Mouse (Mus musculus): ENCODE data around the gene Exo1.

Gene Exo1

GRCm38 (mm10) chr1:175880453-175881296 is at the start of gene Exo1:
Exo1 (plus strand) TSS chr1:175880581.
- peak; percentile 84 for DNase-seq

DNA sequence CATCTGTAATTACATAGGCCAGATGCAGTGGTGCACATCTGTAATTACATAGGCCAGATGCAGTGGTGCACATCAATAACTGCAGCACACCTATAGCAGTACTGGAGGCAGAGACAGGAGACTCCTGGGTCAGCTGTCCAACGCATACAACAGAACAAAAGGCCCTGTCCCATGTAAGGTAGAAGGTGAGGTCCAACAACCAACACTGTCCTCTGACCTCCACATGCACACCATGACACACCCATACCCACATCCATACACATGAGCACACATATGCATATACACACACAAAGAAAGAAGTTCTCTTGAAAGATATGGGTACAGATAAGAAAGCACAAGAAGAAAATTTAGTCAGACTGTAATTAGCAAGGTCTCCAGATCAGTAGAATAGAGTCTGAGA is 24.9 kb upstream of the Exo1 start:
- DNase-seq: no peak

- DNase-seq: no peak
Measured at GRCm38 (mm10) chr1:175867050-175867449, 13.3 kb upstream of the Exo1 start.

DNA sequence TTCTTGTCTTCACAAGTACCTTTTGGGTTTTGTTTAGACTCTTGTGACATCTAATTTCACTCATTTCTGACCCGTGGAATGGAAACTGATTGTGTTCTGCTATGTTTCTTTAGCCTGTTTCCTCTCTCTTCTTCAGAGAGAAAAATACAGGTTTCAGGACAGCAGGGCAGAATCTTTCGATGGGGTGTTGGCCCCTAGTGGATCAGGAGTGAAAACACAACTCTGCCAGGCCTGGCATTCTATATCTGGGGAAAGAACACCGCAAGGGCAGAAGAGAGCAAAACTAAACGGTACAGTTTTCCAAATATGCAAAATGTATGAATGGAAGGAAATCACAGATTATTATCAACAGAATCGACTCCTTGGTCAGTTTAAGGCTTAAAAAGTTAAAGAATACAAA is 12.8 kb upstream of the Exo1 start:
- no peak for DNase-seq

DNA sequence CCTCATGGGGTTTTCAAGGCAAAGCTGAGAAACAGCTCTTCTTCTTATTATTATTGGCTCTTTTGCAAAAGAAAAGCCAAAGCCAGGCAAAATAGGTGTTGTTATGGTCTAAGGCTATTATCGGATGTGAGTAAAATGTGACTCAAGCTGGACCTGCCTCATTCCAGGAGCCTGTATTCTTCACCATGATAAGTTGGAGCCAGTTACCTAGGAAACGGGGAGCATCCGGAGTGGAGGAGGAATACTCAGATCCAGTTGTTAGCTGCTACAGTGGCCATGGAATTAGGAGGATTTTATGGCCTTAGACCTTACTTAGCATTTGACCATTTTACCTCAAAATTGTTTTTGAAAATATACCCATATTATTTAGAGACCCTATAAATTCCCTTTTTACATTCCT is 9.7 kb upstream of the Exo1 start:
- no peak for DNase-seq

GRCm38 (mm10) chr1:175872028-175872816 is 8.2 kb upstream of the Exo1 start:
- no peak for DNase-seq

- DNase-seq: no peak
Measured at GRCm38 (mm10) chr1:175883398-175883797, 3.0 kb downstream of the Exo1 start.

GRCm38 (mm10) chr1:175893263-175893662 is 12.9 kb downstream of the Exo1 start:
- no peak for DNase-seq

DNA sequence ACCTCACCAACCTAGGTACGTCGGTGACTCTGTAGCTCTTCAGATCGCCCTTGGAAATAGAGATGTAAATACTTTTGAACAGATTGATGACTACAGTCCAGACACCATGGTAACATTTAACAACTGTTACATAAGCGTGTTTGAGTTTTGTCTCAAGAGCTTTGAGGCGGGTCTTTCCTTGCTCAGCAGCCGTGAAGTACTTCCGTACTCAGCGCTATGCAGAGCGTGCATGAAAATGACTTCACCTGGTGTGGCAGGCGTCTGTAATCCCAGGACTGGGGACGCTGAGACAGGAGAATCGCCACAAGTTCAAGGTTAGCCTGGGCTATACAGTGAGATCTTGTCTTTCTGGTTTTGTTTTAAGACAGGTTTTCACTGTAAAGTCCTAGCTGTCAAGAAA is 13.3 kb downstream of the Exo1 start:
- no peak for DNase-seq

DNA sequence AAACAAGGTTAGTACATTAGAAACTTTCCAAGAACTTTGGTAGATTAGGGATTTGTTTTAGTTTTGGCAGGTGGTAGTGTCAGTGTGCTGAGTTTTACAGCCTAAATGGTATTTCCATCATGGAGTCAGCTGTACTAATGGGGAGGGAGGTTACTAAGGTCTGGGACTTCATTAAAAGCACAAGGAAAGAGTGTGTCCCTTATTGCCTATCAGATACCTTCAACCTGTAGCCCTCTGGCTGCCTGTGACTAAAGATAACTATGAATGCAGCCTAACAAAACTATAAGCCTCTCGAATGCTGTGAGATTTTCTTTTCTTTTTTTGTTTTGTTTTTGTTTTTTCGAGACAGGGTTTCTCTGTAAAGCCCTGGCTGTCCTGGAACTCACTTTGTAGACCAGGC is 30.8 kb downstream of the Exo1 start:
- no peak for DNase-seq

DNA sequence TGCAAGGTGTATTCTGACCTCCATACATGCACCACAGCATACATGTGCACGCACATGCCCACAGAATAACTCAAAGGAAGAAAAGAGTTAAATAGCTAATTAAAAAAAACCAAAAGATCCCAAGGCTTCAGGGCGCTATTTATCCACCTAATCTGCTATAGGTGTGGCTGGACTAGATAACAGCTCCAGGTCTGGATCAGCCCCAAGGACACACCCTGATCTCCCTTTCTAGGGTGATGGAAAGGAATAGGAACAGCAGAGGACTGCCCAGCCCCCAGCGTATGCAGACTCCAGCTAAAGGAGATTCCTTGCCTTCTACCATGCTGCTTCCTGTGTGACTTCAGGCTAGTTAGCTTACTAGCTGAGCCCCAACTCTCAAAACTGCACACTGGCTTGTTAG is 31.7 kb downstream of the Exo1 start:
- no peak for DNase-seq

DNA sequence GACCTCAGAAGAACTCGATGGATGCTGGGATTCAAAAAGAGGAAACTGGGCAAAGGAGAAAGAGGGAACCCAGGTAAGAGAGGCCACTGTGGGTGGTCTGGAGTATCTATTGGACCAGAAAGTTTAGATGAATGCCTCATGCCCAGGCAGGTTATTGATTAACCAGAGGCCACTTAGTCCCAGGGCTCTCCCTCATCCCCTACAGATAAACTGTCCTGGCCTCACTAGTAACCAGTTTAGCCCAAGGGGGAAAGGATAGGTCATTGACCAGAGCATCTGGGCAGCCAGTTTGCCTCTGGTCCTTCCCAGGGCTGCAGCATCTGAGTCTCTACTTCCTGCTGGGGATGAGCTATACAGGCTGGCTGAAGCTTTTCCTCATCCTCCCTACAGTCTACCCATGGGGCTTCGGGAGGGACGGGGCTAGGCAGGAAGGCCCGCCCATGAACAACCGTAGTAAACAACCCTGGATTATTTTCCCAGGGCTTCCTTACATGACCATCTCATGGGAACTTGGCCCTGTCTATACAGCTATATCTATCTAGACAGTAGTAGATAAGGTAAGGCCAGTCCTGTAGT is 33.4 kb downstream of the Exo1 start:
- no peak for DNase-seq

- no peak for DNase-seq
Measured at GRCm38 (mm10) chr1:175920029-175920428, 39.6 kb downstream of the Exo1 start, which contains the start of gene Gm38100. Gm38100 (plus strand) TSS chr1:175920329.

DNA sequence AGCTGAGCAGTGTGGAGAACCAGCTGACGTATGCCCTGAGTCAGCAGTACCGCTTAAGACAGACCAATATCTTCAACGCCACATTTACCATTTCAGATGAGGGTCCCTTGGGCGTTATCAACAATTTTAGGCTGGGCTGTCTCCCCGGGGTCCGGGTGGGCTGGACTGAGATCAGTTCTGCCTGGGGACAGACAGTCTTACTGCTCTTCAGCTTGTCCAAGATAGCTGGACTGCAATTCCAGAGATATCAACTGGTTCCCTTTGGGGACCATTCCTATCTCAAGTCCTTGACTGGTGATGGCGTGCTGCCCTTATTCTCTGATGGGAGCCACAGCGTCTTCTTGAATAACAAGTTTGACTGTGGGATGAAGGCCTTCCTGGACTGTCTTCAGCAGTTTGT is 40.7 kb downstream of the Exo1 start:
- DNase-seq: no peak

GRCm38 (mm10) chr1:175923848-175924787 is 43.7 kb downstream of the Exo1 start:
- DNase-seq: peak; percentile 69

DNA sequence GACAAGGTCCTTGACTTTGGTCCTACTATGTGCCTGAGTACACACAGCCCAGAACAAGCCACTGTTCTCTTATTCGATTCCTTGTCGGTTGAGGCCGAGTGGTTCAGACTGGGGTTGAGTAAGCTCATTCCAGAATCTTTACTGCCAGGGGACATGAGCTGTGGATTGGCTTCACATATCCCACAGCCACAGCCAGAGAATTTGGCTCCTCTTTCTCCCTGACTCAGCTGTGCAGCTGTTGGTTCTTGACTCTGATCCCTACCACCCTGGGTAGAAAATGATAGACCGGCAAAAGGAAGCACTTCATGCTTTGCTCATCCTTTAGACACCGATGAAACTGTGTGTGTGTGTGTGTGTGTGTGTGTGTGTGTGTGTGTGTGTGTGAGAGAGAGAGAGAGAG is 51.0 kb downstream of the Exo1 start:
- no peak for DNase-seq

DNA sequence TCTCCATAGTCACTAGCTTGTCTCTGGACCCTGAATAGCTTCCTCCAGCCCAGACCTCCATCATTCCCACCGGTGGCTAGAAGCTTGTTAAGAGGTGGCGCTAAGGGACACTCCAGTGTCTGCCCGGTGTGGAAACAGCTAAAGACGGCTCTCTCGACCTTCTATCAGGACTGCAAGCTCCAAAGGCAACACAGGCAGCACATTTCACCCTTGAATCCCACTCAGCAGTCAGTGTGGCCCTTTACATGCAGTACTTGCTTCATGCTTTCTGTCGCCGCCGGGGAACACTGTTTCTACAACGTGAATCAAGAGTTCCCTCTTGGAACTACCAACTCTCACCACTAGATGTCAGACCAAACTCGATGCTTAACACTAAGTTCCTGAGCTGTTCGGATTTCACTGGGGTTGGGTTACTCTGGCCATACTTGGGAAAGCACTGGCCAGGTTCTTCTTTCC is 55.9 kb downstream of the Exo1 start:
- DNase-seq: peak; percentile 87

GRCm38 (mm10) chr1:175938731-175939130 is 58.4 kb downstream of the Exo1 start:
- no peak for DNase-seq

DNA sequence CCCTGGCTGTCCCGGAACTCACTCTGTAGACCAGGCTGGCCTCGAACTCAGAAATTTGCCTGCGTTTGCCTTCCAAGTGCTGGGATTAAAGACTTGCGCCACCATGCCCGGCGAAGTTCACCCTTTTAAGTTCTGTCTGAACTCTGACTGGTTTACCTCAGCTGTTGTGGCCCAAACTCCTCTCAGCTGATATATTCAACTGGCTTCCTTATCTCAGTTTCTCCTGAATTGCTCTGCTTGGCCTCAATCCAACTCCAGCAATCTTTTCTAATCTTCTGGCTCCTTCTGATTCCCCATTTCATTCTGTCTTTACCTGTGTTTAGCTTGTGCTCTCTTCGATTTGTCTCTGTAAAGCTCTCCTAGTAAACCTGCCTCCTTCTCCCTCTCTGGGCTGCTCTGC is 62.8 kb downstream of the Exo1 start:
- DNase-seq: no peak

DNA sequence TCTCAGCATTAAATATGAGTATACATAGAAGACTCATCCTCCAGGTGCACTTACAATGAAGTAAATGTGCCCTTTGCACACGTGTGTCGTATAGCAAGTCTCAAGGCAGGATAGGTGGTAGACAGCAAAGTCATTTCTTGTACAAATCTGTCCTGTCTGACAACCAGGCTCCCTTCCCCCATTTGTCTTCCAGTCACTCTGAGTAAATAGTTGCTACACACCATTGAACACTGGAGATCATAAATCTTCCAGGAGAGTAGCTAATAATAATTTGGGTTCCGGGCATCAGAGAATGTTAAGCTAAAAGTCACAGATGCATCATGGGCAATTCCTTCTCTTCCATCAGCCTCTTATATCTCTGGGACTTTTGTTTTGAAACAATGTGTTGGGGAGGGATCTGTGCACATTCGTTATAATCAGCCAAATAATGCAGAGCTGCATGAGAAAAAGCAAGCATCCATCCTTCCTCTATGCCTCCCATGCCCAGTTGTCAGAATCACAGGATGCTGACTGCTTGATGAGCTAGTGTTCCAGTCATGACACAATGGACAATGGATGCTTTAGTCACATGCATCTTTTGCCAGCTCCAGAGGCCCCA is 66.4 kb downstream of the Exo1 start:
- no peak for DNase-seq

GRCm38 (mm10) chr1:175950421-175950820 is 70.0 kb downstream of the Exo1 start:
- DNase-seq: no peak

DNA sequence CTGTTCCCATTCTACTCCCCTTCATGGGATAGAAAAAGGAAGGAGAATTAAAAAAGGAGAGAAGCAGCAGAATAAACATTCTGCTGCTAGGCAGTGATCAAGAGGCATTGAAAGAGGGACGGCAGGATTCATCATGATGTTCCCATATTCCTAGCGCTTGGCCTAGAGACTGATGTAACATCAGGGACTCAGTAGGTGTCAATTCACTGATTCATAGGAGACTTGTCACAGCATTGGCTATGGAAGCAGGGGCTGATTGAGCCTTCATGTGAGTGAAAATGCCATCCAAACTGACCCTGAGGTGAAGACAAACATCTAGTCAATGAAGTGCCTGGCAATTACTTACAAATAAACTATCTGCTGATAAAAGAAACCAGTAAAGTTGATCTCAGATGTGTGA is 70.5 kb downstream of the Exo1 start:
- no peak for DNase-seq

All from cerebellum, adult 8-10 months (tissue).